Mouse (Mus musculus): ENCODE measurements around the gene Mast1.
A peak's percentile ranks its signal among the peaks of the same experiment; 100 is the strongest.

Gene Mast1

DNA sequence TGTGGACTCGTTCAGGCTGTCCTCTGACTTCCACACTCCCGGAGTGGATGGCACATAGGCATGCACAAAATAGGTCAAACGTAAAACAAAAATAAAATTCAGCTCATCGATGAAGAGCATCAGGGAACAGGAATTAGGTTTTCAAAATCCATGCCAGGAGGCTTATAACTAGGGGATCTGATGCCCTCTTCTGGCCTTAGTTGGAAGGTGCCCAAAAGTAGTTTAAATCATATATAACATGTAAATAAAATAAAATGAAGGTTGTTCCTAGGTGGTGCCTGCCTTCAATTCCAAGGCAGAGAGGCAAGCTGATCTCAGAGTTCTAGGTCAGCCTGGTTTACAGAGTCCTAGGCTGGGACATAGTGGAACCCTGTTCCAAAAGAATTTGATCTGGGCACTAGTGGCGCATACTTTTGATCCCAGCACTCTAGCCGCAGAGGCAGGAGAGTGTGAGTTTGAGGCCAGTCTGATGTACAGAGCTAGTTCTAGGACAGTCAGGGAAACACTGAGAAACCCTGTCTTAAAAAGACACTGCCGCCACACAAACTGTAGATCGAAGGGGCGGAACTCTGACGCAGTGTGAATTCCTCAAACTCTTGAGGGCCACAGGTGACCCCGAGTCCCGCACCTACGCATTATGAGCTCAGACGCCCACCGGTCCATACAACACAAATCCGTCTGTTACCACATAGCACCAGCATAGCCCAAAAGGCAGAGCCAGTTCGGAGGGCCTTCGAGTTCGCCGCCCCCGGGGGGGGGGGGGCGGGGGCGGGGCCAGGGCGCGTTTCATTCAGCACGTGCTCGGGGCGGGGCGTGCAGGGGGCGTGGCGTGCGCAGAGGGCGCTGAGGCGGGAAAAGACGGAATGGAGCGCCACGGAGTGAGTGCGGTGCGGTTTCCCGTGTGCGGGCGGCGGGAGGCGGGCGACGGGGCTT is 65.5 kb downstream of the Mast1 start, which contains the start of gene Syce2:
Gene Syce2, plus strand, starts transcription at position 736 of the 933 bp plus-strand sequence.
- DNase-seq, result peak; percentile 80
